Mouse (Mus musculus): ENCODE results near the gene Ubac2.

- TF ChIP-seq CTCF (IDR thresholded peaks at IDR 0.05; ENCODE audit: control insufficient read depth, insufficient read depth, low read length) (no peak), POLR2A (IDR thresholded peaks at IDR 0.05; ENCODE audit: borderline replicate concordance, control insufficient read depth, low read depth, low read length) (no peak)
These were observed 56.2 kb downstream of the Ubac2 start for GRCm38 (mm10) chr14:121934597-121934946.

All from bone marrow, adult 2 months (tissue).